Mouse (Mus musculus) embryonic stem cell, embryonic (primary cell): ENCODE results near the gene Mast4.

ENCODE experiments used
- CTCF ChIA-PET, 4 experiments: fragments of 300-600 bp in 2 of 4; fragments of 350-600 bp in 2 of 4; sonication (Branson Sonifier 250); formaldehyde crosslinking; loops; one replicate each; lab custom pipeline; 2022; ENCODE audit warnings: inconsistent platforms in 2 of 4; lab: Charles Lee
- POLR2A ChIA-PET, 4 experiments: fragments of 300-600 bp in 2 of 4; fragments of 350-600 bp in 2 of 4; sonication (Branson Sonifier 250); formaldehyde crosslinking; loops; one replicate each; lab custom pipeline; 2022; ENCODE audit warnings: antibody characterized with exemption in 4 of 4, inconsistent platforms in 1 of 4; lab: Charles Lee

The Mast4 gene

DNA sequence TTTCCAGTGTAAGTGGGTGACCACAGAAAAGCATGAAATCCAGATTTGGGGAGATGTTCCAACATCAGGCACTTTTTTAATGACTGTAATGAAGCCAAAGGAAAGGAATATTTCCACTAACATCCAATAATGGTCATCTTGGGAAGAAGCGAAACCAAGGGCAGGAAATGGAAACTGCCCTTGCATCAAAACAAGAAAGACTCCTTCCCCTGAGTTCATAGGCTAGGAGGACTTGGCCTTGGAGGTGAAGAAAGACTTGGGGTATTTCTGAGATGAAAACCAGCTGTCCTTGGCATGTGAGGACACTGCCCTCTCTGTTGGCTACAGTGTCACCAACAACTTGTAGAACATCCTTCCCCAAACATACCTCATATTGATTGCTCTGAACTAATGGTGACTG, 646.2 kb downstream of the Mast4 start:
- POLR2A ChIA-PET, result no interaction called here
- CTCF ChIA-PET, result no interaction called here

DNA sequence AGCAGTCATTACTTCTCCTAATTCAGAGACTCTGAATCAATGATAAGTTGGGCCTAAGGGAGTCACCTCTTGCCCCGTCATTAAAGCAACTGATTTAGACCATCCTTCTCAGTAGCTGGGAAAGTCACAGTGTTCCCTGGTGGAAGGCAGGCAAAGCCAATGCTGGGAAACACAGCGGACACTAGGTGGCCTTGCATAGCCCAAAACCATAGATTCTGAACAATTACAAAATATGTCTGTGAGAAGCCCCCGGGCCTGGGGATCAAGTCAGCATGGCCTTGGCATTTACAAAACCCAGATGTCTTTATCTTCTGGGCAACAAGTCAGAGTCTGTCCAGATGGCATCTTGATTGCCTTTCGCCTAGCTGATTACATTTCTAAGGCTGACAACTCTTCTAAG, 649.4 kb downstream of the Mast4 start:
- ChIA-PET POLR2A (interaction anchor here in 1 of 4 experiments (0.7 to 0.8 kb wide), 2 partner anchors 10 to 29 kb away, joined by 3 read pairs; no protein-coding TSS in a partner anchor), CTCF (interaction anchor here in 2 of 4 experiments (0.6 to 1.4 kb wide), 3 partner anchors 15 to 82 kb away, joined by 3 to 5 read pairs (median 3); no protein-coding TSS in a partner anchor)
